Mouse (Mus musculus) forebrain, postnatal 0 days (tissue): ENCODE results near the gene Upf3a. TPM values are rescaled to one million over a fixed set of nuclear protein-coding genes. Genes with fewer than 3 reads are reported as not detected.
"Not testable (repeated sequence)": the region's sequence is repeated elsewhere in the genome, so short reads cannot be mapped to it uniquely, and the experiment has no call there.

Experiments
- ATAC-seq: fragments of 200-750 bp; cut with Nextera tagmentation; 2 replicates; pipeline ENCODE4 v1.8.0; 2017; ENCODE audit warnings: mild to moderate bottlenecking, moderate library complexity
- DNase-seq: peaks from one replicate; pipeline ENCODE4 v3.0.0-alpha.2; 2015
- H3K27ac ChIP-seq: fragments of 300-500 bp; sonication (generic); 2 replicates; pipeline ENCODE4 v1.5.1; 2014; ENCODE audit warnings: low read depth, mild to moderate bottlenecking, antibody characterized with exemption, low read length, moderate library complexity, mixed read lengths
- H3K27me3 ChIP-seq: fragments of 300-500 bp; sonication (generic); 2 replicates; pipeline ENCODE4 v1.6.1; 2014; ENCODE audit warnings: mild to moderate bottlenecking, low read length, mixed read lengths; ENCODE audit not compliant: insufficient read depth
- H3K36me3 ChIP-seq: fragments of 300-500 bp; sonication (generic); 2 replicates; pipeline ENCODE4 v1.6.1; 2014; ENCODE audit warnings: mild to moderate bottlenecking, moderate library complexity; ENCODE audit not compliant: insufficient read depth
- H3K4me1 ChIP-seq: fragments of 300-500 bp; sonication (generic); 2 replicates; pipeline ENCODE4 v1.6.1; 2014; ENCODE audit warnings: antibody characterized with exemption; ENCODE audit not compliant: insufficient read depth
- H3K4me2 ChIP-seq: fragments of 300-500 bp; sonication (generic); 2 replicates; pipeline ENCODE4 v1.6.1; 2014; ENCODE audit warnings: low read depth, mild to moderate bottlenecking, moderate library complexity
- H3K4me3 ChIP-seq: fragments of 300-500 bp; sonication (generic); 2 replicates; pipeline ENCODE4 v1.5.1; 2014; ENCODE audit warnings: low read depth, low read length, mixed read lengths
- H3K9ac ChIP-seq: fragments of 300-500 bp; sonication (generic); 2 replicates; pipeline ENCODE4 v1.6.1; 2014; ENCODE audit warnings: mild to moderate bottlenecking
- H3K9me3 ChIP-seq: fragments of 300-500 bp; sonication (generic); 2 replicates; pipeline ENCODE4 v1.6.1; 2016; ENCODE audit warnings: low read length
- CTCF ChIP-seq: sonication (generic); IDR thresholded peaks from 2 replicates; pipeline ENCODE4 v1.5.1; 2016; ENCODE audit warnings: antibody characterized with exemption, control low read depth, low read depth
- WGBS: fragments of 180-500 bp; shearing (Covaris S2); extraction: QIAGEN DNeasy Blood & Tissue Kit; methylation state at CpG from one replicate; pipeline ENCODE4 v1.1.7; 2014; 5-methylcytosine and 5-hydroxymethylcytosine counted together
- polyA plus RNA-seq: library from polyadenylated mRNA; unstranded; fragments of >200 nt; fragmentation: Nextera tagmentation; extraction: Ambion mirVana; gene quantifications from 2 replicates; pipeline ENCODE4 v1.2.1, GENCODE M21; 2015
- total RNA-seq: library from RNA; depleted of rRNA; stranded (reverse); fragments of >200 nt; gene quantifications from 2 replicates; pipeline ENCODE4 v1.2.3, GENCODE M21; 2014; rRNA removed

The Upf3a gene
- total and polyA plus RNA-seq, 2 experiments from 2014 or later = 25.2 to 44.3 TPM

- Histone ChIP-seq H3K9me3 (no peaks in the 10 kb centered on the region), H3K27ac (no peak overlapping the region), H3K36me3 (peaks cover 56% of the 10 kb centered on the region), H3K9ac (no peak overlapping the region), H3K4me3 (no peak overlapping the region), H3K4me1 (no peaks in the 10 kb centered on the region), H3K4me2 (no peak overlapping the region), H3K27me3 (no peaks in the 10 kb centered on the region)
- no peak for TF ChIP-seq CTCF
- DNase-seq (no peak), ATAC-seq (no peak)
- 93% methylated on average over 8 of the region's 8 CpGs for WGBS
These were observed 7.8 kb downstream of the Upf3a start for GRCm38 (mm10) chr8:13793097-13793745.

GRCm38 (mm10) chr8:13793746-13794101, 8.3 kb downstream of the Upf3a start:
- no peak overlapping the region for H3K4me2 ChIP-seq
- H3K9me3 ChIP-seq = no peaks in the 10 kb centered on the region
- H3K36me3 ChIP-seq = peaks cover 61% of the 10 kb centered on the region
- no peak for DNase-seq
- 96% methylated on average over 11 of the region's 11 CpGs for WGBS
- no peaks in the 10 kb centered on the region for H3K4me1 ChIP-seq
- no peak overlapping the region for H3K27ac ChIP-seq
- no peak for ATAC-seq
- H3K27me3 ChIP-seq = no peaks in the 10 kb centered on the region
- TF ChIP-seq CTCF = no peak
- no peak overlapping the region for H3K4me3 ChIP-seq
- no peak overlapping the region for H3K9ac ChIP-seq

- Histone ChIP-seq H3K4me2 (no peak overlapping the region), H3K27ac (no peak overlapping the region), H3K36me3 (peaks cover 56% of the 10 kb centered on the region), H3K9ac (no peak overlapping the region), H3K9me3 (no peaks in the 10 kb centered on the region), H3K4me3 (no peak overlapping the region), H3K4me1 (no peaks in the 10 kb centered on the region), H3K27me3 (no peaks in the 10 kb centered on the region)
- no peak for DNase-seq
- 94% methylated on average over 5 of the region's 5 CpGs for WGBS
- ATAC-seq = no peak
- no peak for TF ChIP-seq CTCF
These were observed 12.3 kb downstream of the Upf3a start for GRCm38 (mm10) chr8:13797676-13798075.

GRCm38 (mm10) chr8:13799566-13799965, 14.2 kb downstream of the Upf3a start:
- no peak overlapping the region for H3K4me3 ChIP-seq
- no peak for DNase-seq
- H3K4me1 ChIP-seq = no peaks in the 10 kb centered on the region
- H3K9me3 ChIP-seq = no peaks in the 10 kb centered on the region
- peaks cover 40% of the 10 kb centered on the region for H3K36me3 ChIP-seq
- H3K27ac ChIP-seq = no peak overlapping the region
- ATAC-seq = no peak
- H3K4me2 ChIP-seq = no peak overlapping the region
- H3K27me3 ChIP-seq = no peaks in the 10 kb centered on the region
- WGBS = 94% methylated on average over 5 of the region's 5 CpGs
- no peak for TF ChIP-seq CTCF
- no peak overlapping the region for H3K9ac ChIP-seq

GRCm38 (mm10) chr8:13828598-13829172, 43.3 kb downstream of the Upf3a start:
- Histone ChIP-seq H3K4me1 (no peaks in the 10 kb centered on the region), H3K9ac (no peak overlapping the region), H3K4me2 (no peak overlapping the region), H3K4me3 (no peak overlapping the region), H3K27ac (no peak overlapping the region), H3K27me3 (no peaks in the 10 kb centered on the region), H3K36me3 (no peaks in the 10 kb centered on the region), H3K9me3 (no peaks in the 10 kb centered on the region)
- DNase-seq (no peak), ATAC-seq (no peak)
- 76% methylated on average over 7 of the region's 7 CpGs for WGBS
- TF ChIP-seq CTCF = no peak

- not testable (repeated sequence) for H3K9me3 ChIP-seq, ATAC-seq
- WGBS = 87% methylated on average over 5 of the region's 5 CpGs
These were observed 52.9 kb downstream of the Upf3a start, which contains the start of gene AF366264 for GRCm38 (mm10) chr8:13838289-13838688. TSS of gene AF366264 (minus strand) at chr8:13838389.

GRCm38 (mm10) chr8:13843286-13843685, 57.9 kb downstream of the Upf3a start:
- not testable (repeated sequence) for H3K4me2 ChIP-seq, H3K9ac ChIP-seq, H3K36me3 ChIP-seq, H3K4me1 ChIP-seq, H3K9me3 ChIP-seq, ATAC-seq, H3K4me3 ChIP-seq, H3K27me3 ChIP-seq, H3K27ac ChIP-seq
- 81% methylated on average over 1 of the region's 1 CpGs for WGBS
- DNase-seq = peak; percentile 41

More at GRCm38 (mm10) chr8:13838289-13838688, 52.9 kb downstream of the Upf3a start, which contains the start of gene AF366264:
- not testable (repeated sequence) for H3K4me1 ChIP-seq, H3K36me3 ChIP-seq, DNase-seq, H3K27ac ChIP-seq, H3K9ac ChIP-seq, H3K27me3 ChIP-seq, H3K4me3 ChIP-seq, H3K4me2 ChIP-seq

Other genes with a start within 250 kb of the Upf3a start
- gene 1700029H14Rik, start 223.2 kb upstream of the Upf3a start, total RNA-seq = 0.14 and 0.31 TPM in 2 replicates
- gene 1700029H14Rik, start 223.2 kb upstream of the Upf3a start, polyA plus RNA-seq = not detected in 2 replicates
- gene Rasa3, start 108.0 kb upstream of the Upf3a start, total RNA-seq = 49.7 and 51.3 TPM in 2 replicates
- gene Rasa3, start 108.0 kb upstream of the Upf3a start, polyA plus RNA-seq = 16.6 and 24.3 TPM in 2 replicates
- gene Cfap97d2, start 79.7 kb upstream of the Upf3a start, total RNA-seq = 0.77 and 1.6 TPM in 2 replicates
- gene Cfap97d2, start 79.7 kb upstream of the Upf3a start, polyA plus RNA-seq = 0.73 and 1.7 TPM in 2 replicates
- 130 and 136 TPM in 2 replicates for gene Cdc16, start 27.9 kb upstream of the Upf3a start, total RNA-seq
- gene Cdc16, start 27.9 kb upstream of the Upf3a start, polyA plus RNA-seq = 108 and 118 TPM in 2 replicates
- not detected in 2 replicates for gene AF366264, start 52.8 kb downstream of the Upf3a start, total RNA-seq
- gene AF366264, start 52.8 kb downstream of the Upf3a start, polyA plus RNA-seq = not detected in 2 replicates
- gene Champ1, start 84.0 kb downstream of the Upf3a start, total RNA-seq = 36.5 and 47.6 TPM in 2 replicates
- 38.3 and 42.5 TPM in 2 replicates for gene Champ1, start 84.0 kb downstream of the Upf3a start, polyA plus RNA-seq
- gene Coprs, start 104.7 kb downstream of the Upf3a start, total RNA-seq = 53.3 and 66.5 TPM in 2 replicates
- 107 and 117 TPM in 2 replicates for gene Coprs, start 104.7 kb downstream of the Upf3a start, polyA plus RNA-seq